Mouse (Mus musculus): ENCODE results near the gene Ranbp9.

GRCm38 (mm10) chr13:43478586-43478985 is 2.5 kb downstream of the Ranbp9 start:
- TF ChIP-seq CTCF (IDR thresholded peaks at IDR 0.05; ENCODE audit: control insufficient read depth, insufficient read depth, insufficient read length) (no peak), USF1 (IDR thresholded peaks at IDR 0.05; ENCODE audit: low read depth) (no peak)

Measured in C2C12 (cell line).